Mouse (Mus musculus): Measurements from ENCODE around the gene Capzb.

DNA sequence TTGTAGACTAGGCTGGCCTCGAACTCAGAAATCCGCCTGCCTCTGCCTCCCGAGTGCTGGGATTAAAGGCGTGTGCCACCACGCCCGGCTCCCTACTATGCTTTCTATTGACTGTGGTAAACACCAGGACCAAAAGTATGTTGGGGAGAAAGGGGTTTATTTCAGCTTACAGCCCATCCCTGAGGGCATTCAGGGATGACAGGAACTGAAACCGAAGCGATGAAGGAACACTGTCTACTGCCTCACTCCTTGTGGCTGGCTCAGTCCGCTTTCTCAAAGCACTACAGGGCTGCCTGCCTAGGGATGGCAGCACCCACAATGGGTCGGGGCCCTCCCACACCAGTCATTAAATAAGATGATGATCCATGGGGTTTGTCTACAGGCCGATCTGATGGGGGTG is 14.3 kb upstream of the Capzb start:
- TF ChIP-seq POLR2A (IDR thresholded peaks at IDR 0.05; ENCODE audit: borderline replicate concordance, extremely low read depth, low read depth, low read length) (no peak), CTCF (IDR thresholded peaks at IDR 0.05; ENCODE audit: insufficient read depth, low read length) (no peak)

Measured in lung, adult 2 months (tissue).